Comparison of ENCODE assay signal across 8 mouse cellular contexts in genomic region chr2:121271928-121272516, GRCm38 (mm10). TPM values are rescaled to one million over a fixed set of nuclear protein-coding genes. Genes with fewer than 3 reads are reported as not detected.
DNase-seq lines count a peak whose midpoint lies in the region; ATAC-seq lines count a peak whose summit lies in the region.

No protein-coding gene starts in this region.

- intact Hi-C loops in gastrocnemius, postnatal 36 days (cut with DNase I) = no loop called here

- peak overlapping the region; percentile 34; the same call in 1 of the 2 replicates for H3K9ac ChIP-seq in kidney, embryonic 15.5 days
- peak overlapping the region; percentile 91 for H3K9ac ChIP-seq in hindbrain, embryonic 14.5 days
- peak overlapping the region; percentile 62 for H3K9ac ChIP-seq in midbrain, embryonic 16.5 days (ENCODE audit: low read depth, low read length)

- peak overlapping the region; percentile 69 for H3K4me3 ChIP-seq in kidney, embryonic 15.5 days (replicated peaks)
- H3K4me3 ChIP-seq in brown adipose tissue, adult 24 weeks (ENCODE audit: insufficient read depth, low read depth, low read length) = peak overlapping the region; percentile 59; the same call in 1 of the 2 replicates
- H3K4me3 ChIP-seq in hindbrain, embryonic 14.5 days (replicated peaks; ENCODE audit: low read length) = peak overlapping the region; percentile 84
- H3K4me3 ChIP-seq in midbrain, embryonic 16.5 days (ENCODE audit: low read depth, low read length) = peak overlapping the region; percentile 85

- peaks cover 28% of the 10 kb centered on the region for H3K36me3 ChIP-seq in kidney, embryonic 15.5 days
- H3K36me3 ChIP-seq in hindbrain, embryonic 14.5 days (replicated peaks; ENCODE audit: control insufficient read depth, insufficient read depth) = peaks cover 31% of the 10 kb centered on the region
- H3K36me3 ChIP-seq in midbrain, embryonic 16.5 days (ENCODE audit: control insufficient read depth, insufficient read depth, low read length) = peaks cover 7% of the 10 kb centered on the region

- no peak for DNase-seq in kidney, adult 11 months
- DNase-seq in hindbrain, embryonic 14.5 days (ENCODE audit: low spot score) = peak; percentile 40
- DNase-seq in gastrocnemius, postnatal 36 days = no peak
- DNase-seq in cerebellum, postnatal 25 days = no peak
- DNase-seq in kidney, adult 8-10 months = no peak

- H3K9me3 ChIP-seq in kidney, embryonic 15.5 days (replicated peaks) = no peaks in the 10 kb centered on the region
- H3K9me3 ChIP-seq in hindbrain, embryonic 14.5 days (ENCODE audit: control insufficient read depth, low read length) = no peaks in the 10 kb centered on the region
- no peaks in the 10 kb centered on the region for H3K9me3 ChIP-seq in midbrain, embryonic 16.5 days (replicated peaks; ENCODE audit: control insufficient read depth, low read length, poor library complexity, severe bottlenecking)

- peaks cover 21% of the 10 kb centered on the region for H3K4me1 ChIP-seq in kidney, embryonic 15.5 days
- no peaks in the 10 kb centered on the region for H3K4me1 ChIP-seq in brown adipose tissue, adult 24 weeks (ENCODE audit: control insufficient read depth, insufficient read depth, insufficient read length, low read length)
- peaks cover 34% of the 10 kb centered on the region for H3K4me1 ChIP-seq in hindbrain, embryonic 14.5 days (replicated peaks; ENCODE audit: control insufficient read depth, insufficient read depth, low read length)
- H3K4me1 ChIP-seq in midbrain, embryonic 16.5 days (ENCODE audit: control insufficient read depth, insufficient read depth, low read length) = peaks cover 38% of the 10 kb centered on the region

- no peaks in the 10 kb centered on the region for H3K27me3 ChIP-seq in kidney, embryonic 15.5 days
- H3K27me3 ChIP-seq in hindbrain, embryonic 14.5 days (ENCODE audit: control insufficient read depth, insufficient read depth, low read length) = no peaks in the 10 kb centered on the region
- no peaks in the 10 kb centered on the region for H3K27me3 ChIP-seq in midbrain, embryonic 16.5 days (ENCODE audit: control insufficient read depth, insufficient read depth, low read depth, low read length)

- H3K4me2 ChIP-seq in kidney, embryonic 15.5 days = peak overlapping the region; percentile 71
- peak overlapping the region; percentile 81 for H3K4me2 ChIP-seq in hindbrain, embryonic 14.5 days (replicated peaks)
- H3K4me2 ChIP-seq in midbrain, embryonic 16.5 days (ENCODE audit: low read length) = peak overlapping the region; percentile 67

- H3K27ac ChIP-seq in kidney, embryonic 15.5 days = peak overlapping the region; percentile 38; the same call in 1 of the 2 replicates
- H3K27ac ChIP-seq in brown adipose tissue, adult 24 weeks (replicated peaks; ENCODE audit: low read depth, low read length) = no peak overlapping the region
- peak overlapping the region; percentile 98 for H3K27ac ChIP-seq in hindbrain, embryonic 14.5 days
- H3K27ac ChIP-seq in midbrain, embryonic 16.5 days (ENCODE audit: low read length) = peak overlapping the region; percentile 98

- WGBS in kidney, embryonic 15.5 days = 26% methylated on average over 4 of the region's 4 CpGs
- 9% methylated on average over 4 of the region's 4 CpGs for WGBS in hindbrain, embryonic 14.5 days
- 6% methylated on average over 4 of the region's 4 CpGs for WGBS in midbrain, embryonic 16.5 days

- no peak for ATAC-seq in kidney, embryonic 15.5 days (replicated peaks; ENCODE audit: low FRiP score)
- no peak for ATAC-seq in hindbrain, embryonic 14.5 days (ENCODE audit: low FRiP score)
- peak; percentile 2; the same call in 1 of the 2 replicates for ATAC-seq in midbrain, embryonic 16.5 days

RNA-seq across cellular contexts. Expression of gene Trp53bp1, which starts 0.8 kb away (rescaled TPM):
- 72.9 and 73.7 TPM in 2 replicates for polyA plus RNA-seq in kidney, embryonic 15.5 days (2015; fragmentation: Nextera tagmentation; extraction: Ambion mirVana)
- polyA plus RNA-seq in brown adipose tissue, adult 24 weeks (2012; ENCODE audit: insufficient read depth, insufficient read length, missing spikeins) = 8.7 and 12.8 TPM in 2 replicates
- 165 and 170 TPM in 2 replicates for polyA plus RNA-seq in hindbrain, embryonic 14.5 days (2014; fragmentation: Nextera tagmentation; extraction: Ambion mirVana)
- polyA plus RNA-seq in midbrain, embryonic 16.5 days (2015; fragmentation: Nextera tagmentation; extraction: Ambion mirVana) = 170 and 193 TPM in 2 replicates
- 10 to 100 TPM; 14.2 to 16.0 TPM for total RNA-seq in gastrocnemius, postnatal 36 days (2021)

RNA-seq across cellular contexts. Expression of gene Map1a, which starts 17.4 kb away (rescaled TPM):
- polyA plus RNA-seq in kidney, embryonic 15.5 days (2015; fragmentation: Nextera tagmentation; extraction: Ambion mirVana) = 3.1 and 3.2 TPM in 2 replicates
- polyA plus RNA-seq in brown adipose tissue, adult 24 weeks (2012; ENCODE audit: insufficient read depth, insufficient read length, missing spikeins) = 1.2 and 1.5 TPM in 2 replicates
- polyA plus RNA-seq in hindbrain, embryonic 14.5 days (2014; fragmentation: Nextera tagmentation; extraction: Ambion mirVana) = 50.1 and 57.2 TPM in 2 replicates
- 17.0 and 20.1 TPM in 2 replicates for polyA plus RNA-seq in midbrain, embryonic 16.5 days (2015; fragmentation: Nextera tagmentation; extraction: Ambion mirVana)
- total RNA-seq in gastrocnemius, postnatal 36 days (2021) = 1 to 10 TPM; 6.7 to 8.1 TPM

Comparison
In these comparisons a context has a peak if more than half of its experiments do, and no peak if none do; other contexts are left out.
1. H3K9ac ChIP-seq: peak in every context shown above with its lines; median percentile 91 in hindbrain, embryonic 14.5 days; 62 in midbrain, embryonic 16.5 days; 34 in kidney, embryonic 15.5 days.